Mouse (Mus musculus) erythroblast, embryonic 14.5 days (primary cell): ENCODE results near the gene Gm11060.

Source experiments
- GATA1 ChIP-seq: IDR thresholded peaks from 2 replicates; pipeline ENCODE4 v1.6.1; 2012; ENCODE audit warnings: low read length, inconsistent platforms, mixed read lengths
- TAL1 ChIP-seq: IDR thresholded peaks from 3 replicates; pipeline ENCODE4 v1.6.1; 2012; ENCODE audit warnings: low read length, inconsistent platforms, mixed read lengths

DNA sequence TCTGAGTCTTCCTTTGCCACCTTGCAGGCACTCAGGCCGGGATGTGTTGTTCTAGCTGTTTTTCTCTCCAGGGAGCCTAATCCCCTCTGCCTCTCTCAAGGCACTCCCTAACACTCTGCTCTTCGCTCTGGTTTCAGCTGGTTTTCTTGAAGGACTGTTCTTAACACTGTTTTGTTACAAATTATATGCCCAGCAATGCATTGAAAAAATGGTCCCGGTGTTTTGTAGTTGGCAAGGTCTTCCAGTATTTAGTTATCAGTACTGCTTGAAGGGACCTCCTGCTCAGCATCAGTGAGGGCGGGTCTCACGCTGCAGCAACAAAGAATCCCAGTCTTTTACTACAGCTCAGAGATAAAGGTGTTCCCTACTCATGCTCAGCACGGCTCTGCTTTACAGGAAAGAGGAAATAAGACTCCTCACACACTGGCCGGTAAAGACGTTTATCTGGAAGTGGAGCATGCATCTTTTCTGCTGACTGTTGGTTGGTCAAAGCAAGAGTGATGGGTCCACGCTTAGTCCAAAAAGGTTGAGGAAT, 9.5 kb upstream of the Gm11060 start:
- TF ChIP-seq GATA1 = no peak
- no peak for TF ChIP-seq TAL1
